Mouse (Mus musculus) embryonic facial prominence, embryonic 10.5 days (tissue): ENCODE measurements around the gene Gm15023. TPM values are rescaled to one million over a fixed set of nuclear protein-coding genes. Genes with fewer than 3 reads are reported as not detected.
"Not testable (repeated sequence)": the region's sequence is repeated elsewhere in the genome, so short reads cannot be mapped to it uniquely, and the experiment has no call there.

Source experiments
- DNase-seq: peaks from one replicate; pipeline ENCODE4 v3.0.0-alpha.2; 2017; ENCODE audit warnings: low spot score
- H3K27ac ChIP-seq: fragments of 300-500 bp; sonication (generic); replicated peaks from 2 replicates; pipeline ENCODE4 v1.5.1; 2016; ENCODE audit warnings: mild to moderate bottlenecking
- H3K27me3 ChIP-seq: fragments of 300-500 bp; sonication (generic); replicated peaks from 2 replicates; pipeline ENCODE4 v1.6.1; 2016; ENCODE audit warnings: low read depth, mild to moderate bottlenecking; ENCODE audit not compliant: poor library complexity, severe bottlenecking
- H3K36me3 ChIP-seq: fragments of 300-500 bp; sonication (generic); replicated peaks from 2 replicates; pipeline ENCODE4 v1.6.1; 2016; ENCODE audit warnings: mild to moderate bottlenecking, moderate library complexity
- H3K4me1 ChIP-seq: fragments of 300-500 bp; sonication (generic); 2 replicates; pipeline ENCODE4 v1.6.1; 2016
- H3K4me3 ChIP-seq: fragments of 300-500 bp; sonication (generic); 2 replicates; pipeline ENCODE4 v1.5.1; 2016; ENCODE audit warnings: mild to moderate bottlenecking, moderate library complexity
- H3K9me3 ChIP-seq: fragments of 300-500 bp; sonication (generic); 2 replicates; pipeline ENCODE4 v1.6.1; 2016; ENCODE audit warnings: mild to moderate bottlenecking
- WGBS: fragments of 180-500 bp; shearing (Covaris S2); methylation state at CpG from one replicate; pipeline ENCODE4 v1.1.7; 2016; 5-methylcytosine and 5-hydroxymethylcytosine counted together
- polyA plus RNA-seq: library from polyadenylated mRNA; unstranded; fragments of >200 nt; fragmentation: Nextera tagmentation; extraction: Ambion mirVana; gene quantifications from 2 replicates; pipeline ENCODE4 v1.2.1, GENCODE M21; 2016

The Gm15023 gene
- polyA plus RNA-seq: not detected in 2 replicates

DNA sequence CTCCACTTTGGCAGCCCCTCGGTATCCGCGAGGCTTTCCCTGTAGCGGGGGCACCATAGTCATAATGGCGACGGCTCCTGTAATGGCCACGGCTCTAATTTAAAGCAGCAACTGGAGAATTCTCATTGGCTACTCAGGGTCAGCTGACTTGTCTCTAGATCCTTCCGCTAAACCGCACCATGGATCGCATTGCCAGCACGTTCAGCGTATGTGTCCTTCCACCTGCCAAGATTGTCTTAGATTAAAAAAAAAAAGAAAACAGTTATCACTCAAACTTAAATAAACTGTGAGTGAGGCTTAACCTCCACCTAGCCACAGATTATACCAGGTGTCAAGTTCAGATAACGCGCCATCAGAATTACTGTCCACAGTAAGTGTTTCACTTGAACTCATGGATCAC, at the start of gene Gm15023:
Gene Gm15023 (minus strand): TSS at position 101 of the 400 bp plus-strand sequence.
- not testable (repeated sequence) for H3K36me3 ChIP-seq, H3K4me1 ChIP-seq, H3K4me3 ChIP-seq, H3K27ac ChIP-seq, H3K27me3 ChIP-seq, H3K9me3 ChIP-seq, DNase-seq
- 99% methylated on average over 7 of the region's 14 CpGs for WGBS

GRCm38 (mm10) chrX:135210436-135211221, 33.2 kb upstream of the Gm15023 start, which contains the start of gene Tceal6:
Tceal6 (minus strand) TSS chrX:135210687.
- WGBS: 15% methylated on average over 13 of the region's 13 CpGs

GRCm38 (mm10) chrX:135209773-135210435, 32.5 kb upstream of the Gm15023 start:
- not testable (repeated sequence) for H3K4me1 ChIP-seq, H3K27ac ChIP-seq, H3K36me3 ChIP-seq, H3K9me3 ChIP-seq
- WGBS: 21% methylated on average over 21 of the region's 21 CpGs
- Histone ChIP-seq H3K4me3 (peak overlapping the region; percentile 54), H3K27me3 (peaks cover 54% of the 10 kb centered on the region)
- DNase-seq: peak; percentile 11

More at GRCm38 (mm10) chrX:135210436-135211221, 33.2 kb upstream of the Gm15023 start, which contains the start of gene Tceal6:
- Histone ChIP-seq H3K4me1 (no peaks in the 10 kb centered on the region), H3K4me3 (peak within 1 kb of the TSS; percentile 54), H3K27ac (no peak within 1 kb of the TSS), H3K36me3 (no peaks in the 10 kb centered on the region), H3K27me3 (peaks cover 51% of the 10 kb centered on the region), H3K9me3 (no peaks in the 10 kb centered on the region)
- peak; percentile 9 for DNase-seq

DNA sequence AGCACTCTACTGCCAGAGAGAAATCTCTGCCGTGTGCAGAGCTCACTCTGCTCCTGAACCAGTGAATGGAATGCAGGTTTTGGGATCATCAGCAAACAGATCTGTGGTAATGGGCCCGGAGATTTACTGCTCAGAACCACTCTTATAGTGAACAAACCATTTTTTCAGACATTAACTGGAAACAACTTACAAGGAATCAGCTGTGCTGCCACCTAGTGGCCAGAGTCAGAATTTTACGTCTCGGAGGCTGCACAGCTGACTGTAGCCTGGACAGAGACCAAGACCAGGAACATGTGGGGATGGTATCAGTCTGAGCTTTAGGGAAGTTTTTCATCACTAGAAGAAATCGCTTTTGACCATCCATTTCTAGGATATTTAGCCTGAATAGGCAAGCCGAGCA, 12.5 kb upstream of the Gm15023 start:
- not testable (repeated sequence) for H3K27ac ChIP-seq, DNase-seq, H3K27me3 ChIP-seq, H3K36me3 ChIP-seq, H3K9me3 ChIP-seq, H3K4me3 ChIP-seq, H3K4me1 ChIP-seq
- WGBS: no CpG with 5 or more reads among the region's 6 CpGs

DNA sequence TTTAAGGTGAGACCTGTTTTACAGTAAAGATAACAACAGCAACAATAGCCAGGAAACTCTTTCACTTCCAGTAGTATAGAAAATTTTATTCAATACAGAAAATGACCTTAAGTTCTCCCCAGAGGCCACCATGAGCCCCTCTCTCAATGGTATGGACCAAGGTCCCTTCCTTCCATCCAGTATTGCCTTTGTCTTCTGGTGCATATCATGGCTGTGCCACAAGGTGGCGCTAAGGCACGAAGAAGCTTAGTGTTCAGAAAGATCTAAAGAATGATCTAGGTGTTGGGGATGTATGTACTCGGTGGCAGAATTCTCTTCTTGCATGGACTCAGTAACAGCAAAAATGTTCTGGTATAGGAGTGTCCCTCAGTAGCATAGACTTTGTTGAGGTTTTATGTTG, 11.2 kb upstream of the Gm15023 start:
- not testable (repeated sequence) for H3K4me1 ChIP-seq, H3K27me3 ChIP-seq, H3K36me3 ChIP-seq, H3K4me3 ChIP-seq, H3K27ac ChIP-seq, H3K9me3 ChIP-seq, DNase-seq
- no CpG with 5 or more reads among the region's 3 CpGs for WGBS

Other genes starting within 250 kb of the Gm15023 start
- gene Nxf2, start 212.9 kb downstream of the Gm15023 start, polyA plus RNA-seq: 0.55 and 0.59 TPM in 2 replicates
- 4.1 and 4.5 TPM in 2 replicates for gene Zmat1, start 168.4 kb downstream of the Gm15023 start, polyA plus RNA-seq
- gene Tceal6, start 33.1 kb upstream of the Gm15023 start, polyA plus RNA-seq: 0.62 and 1.7 TPM in 2 replicates
- gene Pramel3, start 124.7 kb upstream of the Gm15023 start, polyA plus RNA-seq: not detected in 2 replicates
- not detected in 2 replicates for gene Gm5128, start 195.7 kb upstream of the Gm15023 start, polyA plus RNA-seq